Mouse (Mus musculus): Measurements from ENCODE around the gene Itpripl2. TPM values are rescaled to one million over a fixed set of nuclear protein-coding genes. Genes with fewer than 3 reads are reported as not detected.

The Itpripl2 gene
- polyA plus RNA-seq, 1 experiment: 8.9 TPM

DNA sequence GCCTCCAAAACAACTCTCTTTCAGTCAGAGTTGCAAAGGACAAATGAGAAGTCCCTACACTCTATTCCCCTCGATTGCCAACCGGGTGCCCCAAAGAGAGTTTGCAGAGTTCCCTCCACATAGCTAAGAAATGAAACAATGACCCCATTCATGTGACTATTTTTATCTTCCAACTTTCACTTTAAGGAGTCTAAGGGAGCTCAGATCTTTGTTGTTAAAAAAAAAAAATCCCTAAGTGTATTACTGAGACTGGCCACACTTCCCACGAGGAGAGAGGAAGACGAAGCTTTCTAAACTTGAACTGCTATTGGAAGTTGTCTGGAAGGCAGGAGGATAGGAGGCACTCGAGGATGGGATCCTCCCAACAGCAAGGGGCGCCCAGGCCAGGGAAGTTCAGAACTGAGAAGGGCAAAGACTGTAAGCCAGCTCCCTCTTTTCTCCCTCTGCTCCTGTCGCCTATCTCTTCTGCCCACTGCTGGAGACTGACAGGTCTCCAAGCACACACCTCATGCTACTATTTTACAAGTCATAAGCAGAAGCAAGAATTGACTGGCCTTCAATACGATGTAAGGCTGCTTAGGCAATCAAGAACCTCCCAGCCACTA, 3.6 kb downstream of the Itpripl2 start:
- DNase-seq (ENCODE audit: low read depth): no peak

DNA sequence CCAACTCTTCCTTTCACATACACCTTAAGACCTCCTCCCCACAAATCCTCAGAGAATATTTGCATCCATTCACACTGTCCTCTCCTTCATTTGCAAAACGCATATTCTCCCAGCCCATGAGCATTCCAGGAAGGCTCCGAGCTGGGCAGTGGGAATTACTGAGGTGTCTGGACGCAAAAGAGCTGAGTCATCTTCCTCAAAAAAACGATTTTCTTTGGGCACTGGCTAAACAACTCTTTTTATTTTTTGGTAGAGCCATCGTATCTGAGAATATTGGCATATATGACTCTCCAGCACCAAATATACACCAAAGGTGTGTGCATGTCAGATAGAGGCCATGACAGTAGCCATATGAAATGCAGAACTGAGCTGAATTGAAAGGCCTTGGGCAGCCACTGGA, 4.9 kb downstream of the Itpripl2 start:
- no peak for DNase-seq (ENCODE audit: low read depth)

DNA sequence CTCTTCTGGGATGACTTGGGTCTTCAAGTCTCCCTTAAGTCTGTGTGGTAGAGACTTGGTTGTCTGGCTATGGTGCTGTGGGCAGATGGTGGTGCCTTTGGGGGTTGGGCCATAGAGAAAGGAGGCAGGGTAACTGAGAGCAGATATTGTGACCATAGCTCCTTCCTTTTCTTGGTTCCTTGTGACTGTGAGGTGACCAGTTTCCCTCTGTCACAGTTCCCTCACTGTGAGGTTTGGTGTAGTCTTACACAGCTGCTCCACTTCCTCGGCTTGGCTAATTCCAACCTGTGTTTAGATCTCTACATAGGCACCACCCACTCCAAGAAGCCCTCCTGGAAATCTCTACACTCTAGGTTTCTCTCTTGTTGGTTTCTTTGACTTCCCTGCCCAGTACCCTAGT, 7.8 kb downstream of the Itpripl2 start:
- DNase-seq (ENCODE audit: low read depth): no peak

DNA sequence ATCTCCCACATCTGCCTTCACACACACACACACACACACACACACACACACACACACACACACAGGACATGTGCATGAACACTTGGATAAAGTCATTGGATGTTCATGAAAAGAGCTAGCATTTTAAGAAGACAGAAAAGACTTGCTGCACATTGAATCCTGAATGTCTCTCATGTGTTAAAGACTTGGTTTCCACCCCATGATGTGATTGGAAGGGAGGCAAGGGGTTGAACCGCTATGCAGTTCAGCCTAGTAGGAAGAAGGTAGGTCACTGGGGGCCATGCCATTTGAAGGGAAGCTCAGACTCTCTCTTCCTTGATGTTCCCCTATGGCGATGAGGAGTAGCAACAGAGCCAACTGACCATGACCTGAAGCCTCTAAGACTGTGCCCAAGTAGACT, 9.8 kb downstream of the Itpripl2 start:
- no peak for DNase-seq (ENCODE audit: low read depth)

DNA sequence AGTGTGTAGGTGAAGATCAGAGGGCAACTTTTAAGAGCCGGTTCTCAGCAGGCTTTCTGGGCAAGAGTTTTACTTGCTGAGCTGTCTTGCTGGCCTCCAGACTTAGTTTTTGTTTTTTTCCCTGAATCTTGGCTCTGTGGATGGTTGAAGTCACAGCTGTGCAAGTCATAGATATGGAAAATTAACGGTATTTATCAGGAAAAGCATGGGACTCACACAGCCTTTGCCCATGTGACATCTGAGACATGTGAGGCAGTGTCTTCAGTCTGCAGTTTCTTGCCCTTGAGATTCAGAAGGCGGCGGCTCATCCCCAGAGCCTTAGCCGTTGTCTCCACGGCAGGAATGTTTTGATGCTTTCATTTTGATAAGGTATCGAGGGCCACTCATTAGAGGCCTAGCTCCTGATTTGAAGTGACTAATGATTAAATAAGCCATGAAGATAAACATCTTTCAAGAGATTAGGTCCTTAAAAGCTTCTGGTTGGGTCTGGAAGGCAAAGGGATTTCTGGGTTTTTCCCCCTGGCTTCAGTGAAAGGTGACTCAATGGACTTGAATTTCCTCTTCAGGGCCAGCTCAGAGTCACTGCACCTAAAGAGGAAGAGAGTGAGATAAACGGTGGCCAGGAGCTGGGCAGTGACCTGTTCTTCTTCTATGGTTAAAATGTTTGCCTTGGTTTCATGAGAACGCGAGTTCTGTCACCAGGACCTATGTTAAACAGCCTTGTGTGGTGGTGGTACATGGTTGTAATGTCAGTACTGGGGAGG, 10.5 kb downstream of the Itpripl2 start:
- no peak for DNase-seq (ENCODE audit: low read depth)

DNA sequence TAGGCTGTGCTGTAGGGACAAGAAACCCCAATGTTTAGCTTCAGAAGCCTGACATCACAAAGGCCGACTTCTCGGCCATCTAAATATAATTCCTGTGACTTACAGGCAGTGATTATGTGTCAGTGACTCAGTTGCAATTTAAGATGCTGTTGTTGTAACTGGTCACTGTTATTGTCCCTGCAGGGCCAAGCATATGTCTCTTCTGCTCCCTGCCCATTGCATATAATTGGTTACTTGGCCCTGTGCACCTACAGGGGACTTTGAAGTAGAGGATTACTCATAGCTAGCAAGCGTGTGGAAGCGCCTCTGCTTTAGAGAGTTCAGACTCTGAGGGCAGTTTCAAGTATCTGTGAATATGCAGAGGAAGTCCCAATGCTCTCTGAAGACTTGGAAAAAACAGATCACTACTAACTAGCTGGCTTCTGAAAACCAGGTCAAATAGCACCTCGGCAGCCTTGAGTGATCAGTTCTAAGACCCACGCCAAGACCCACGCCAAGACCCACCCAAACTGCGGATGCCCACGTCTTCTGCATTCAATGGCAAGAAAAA, 11.5 kb downstream of the Itpripl2 start:
- no peak for DNase-seq (ENCODE audit: low read depth)

GRCm38 (mm10) chr7:118478835-118479312, 12.9 kb downstream of the Itpripl2 start:
- no peak for DNase-seq (ENCODE audit: low read depth)

- no peak for DNase-seq (ENCODE audit: low read depth)
These were observed 15.3 kb downstream of the Itpripl2 start for GRCm38 (mm10) chr7:118476428-118476827.

DNA sequence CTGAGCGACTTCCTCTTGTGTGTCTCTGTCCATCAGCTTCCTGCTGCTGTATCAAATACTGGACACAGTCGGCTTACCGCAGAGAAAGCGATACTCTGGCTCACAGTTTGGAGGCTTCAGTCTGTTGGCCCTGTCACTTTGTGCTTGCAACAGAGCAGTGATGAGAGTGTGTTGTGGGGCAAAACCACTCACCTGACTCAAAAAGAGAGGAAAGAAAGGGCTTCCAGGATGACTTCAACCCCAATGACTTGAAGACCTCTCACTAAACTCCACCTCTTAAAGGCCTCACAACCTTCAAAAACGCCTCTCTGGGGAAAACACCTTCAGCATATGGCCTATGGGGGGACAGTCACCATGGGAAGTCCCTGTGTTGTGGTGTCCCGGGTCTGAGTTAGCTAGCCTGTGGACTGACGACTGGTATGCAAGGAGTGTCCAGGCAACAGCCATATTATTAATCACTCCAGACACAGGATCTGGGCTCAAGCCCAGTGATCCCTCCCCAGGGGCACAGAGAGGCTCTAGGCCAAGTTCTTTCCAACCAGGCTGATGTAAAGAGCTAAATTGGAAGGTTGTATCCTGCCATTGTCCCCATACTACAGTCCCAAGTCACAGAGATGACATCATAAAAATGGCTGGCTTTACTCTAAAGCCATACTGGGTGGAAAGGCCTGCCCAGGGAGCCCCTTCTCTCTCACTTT, 16.6 kb downstream of the Itpripl2 start:
- DNase-seq (ENCODE audit: low read depth): no peak

GRCm38 (mm10) chr7:118472886-118473285, 18.9 kb downstream of the Itpripl2 start:
- no peak for DNase-seq (ENCODE audit: low read depth)

DNA sequence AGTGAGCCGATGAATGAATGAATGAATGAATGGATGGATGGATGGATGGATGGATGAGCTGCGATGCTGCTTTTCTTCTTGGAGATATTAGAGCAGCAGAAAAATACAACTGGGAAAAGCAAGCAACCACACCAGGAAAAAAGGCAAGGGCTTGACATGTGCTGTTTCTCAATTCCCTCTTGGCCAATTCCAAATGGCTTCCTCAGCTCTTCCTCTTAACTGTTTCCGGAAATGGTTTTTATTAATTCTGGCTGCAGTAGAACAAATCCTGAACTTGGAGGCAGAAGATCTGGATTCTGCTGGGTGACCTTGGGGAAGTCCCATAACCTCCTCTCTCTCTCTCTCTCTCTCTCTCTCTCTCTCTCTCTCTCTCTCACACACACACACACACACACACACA, 23.7 kb downstream of the Itpripl2 start:
- DNase-seq (ENCODE audit: low read depth): no peak

DNA sequence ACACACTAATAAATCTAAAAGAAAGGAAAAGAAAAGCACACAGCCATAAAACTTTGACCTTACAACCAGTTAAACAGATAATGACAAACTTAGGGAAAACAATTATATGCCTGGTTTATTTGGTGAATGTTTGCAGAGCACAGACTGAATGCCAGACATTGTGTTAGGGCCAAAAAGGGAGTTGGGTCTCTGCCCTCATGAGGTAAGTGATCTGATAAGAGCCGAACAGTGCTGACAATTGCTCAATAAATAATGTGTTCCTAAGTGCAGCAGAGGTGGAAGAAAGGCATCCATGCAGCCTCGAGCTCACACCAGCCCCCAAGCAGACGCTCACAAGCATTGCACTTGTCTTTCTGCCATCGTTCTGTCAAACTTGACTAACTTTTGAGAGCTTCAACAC, 27.3 kb downstream of the Itpripl2 start:
- DNase-seq (ENCODE audit: low read depth): no peak

GRCm38 (mm10) chr7:118462818-118463762, 28.7 kb downstream of the Itpripl2 start:
- no peak for DNase-seq (ENCODE audit: low read depth)

- no peak for DNase-seq (ENCODE audit: low read depth)
These were observed 30.2 kb downstream of the Itpripl2 start for GRCm38 (mm10) chr7:118461400-118462136.

- no peak for DNase-seq (ENCODE audit: low read depth)
These were observed 38.1 kb downstream of the Itpripl2 start for GRCm38 (mm10) chr7:118453722-118454121.

DNA sequence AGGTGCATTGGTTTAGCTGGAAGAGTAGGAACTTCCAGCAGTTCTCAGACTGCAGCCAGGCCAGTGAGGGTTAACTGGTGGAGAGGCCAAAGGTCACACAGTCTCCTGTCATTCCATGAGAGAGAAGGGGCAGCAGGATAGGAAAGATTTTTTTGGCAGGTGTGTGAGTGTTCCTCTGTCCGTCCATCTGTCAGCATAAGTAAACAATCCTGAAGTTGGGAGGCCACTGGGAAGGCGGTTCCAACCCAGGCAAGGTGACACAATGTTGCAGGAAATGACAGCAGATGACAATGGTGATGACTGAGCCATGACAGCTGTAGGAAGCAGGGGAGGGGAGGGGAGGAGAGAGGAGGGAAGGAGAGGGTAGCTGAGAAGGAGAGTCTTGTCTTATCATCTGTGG, 38.8 kb downstream of the Itpripl2 start:
- no peak for DNase-seq (ENCODE audit: low read depth)

- DNase-seq (ENCODE audit: low read depth): no peak
These were observed 43.4 kb downstream of the Itpripl2 start, which contains the start of gene Syt17 for GRCm38 (mm10) chr7:118448134-118448967. Gene Syt17, minus strand, starts transcription at chr7:118448222.

DNA sequence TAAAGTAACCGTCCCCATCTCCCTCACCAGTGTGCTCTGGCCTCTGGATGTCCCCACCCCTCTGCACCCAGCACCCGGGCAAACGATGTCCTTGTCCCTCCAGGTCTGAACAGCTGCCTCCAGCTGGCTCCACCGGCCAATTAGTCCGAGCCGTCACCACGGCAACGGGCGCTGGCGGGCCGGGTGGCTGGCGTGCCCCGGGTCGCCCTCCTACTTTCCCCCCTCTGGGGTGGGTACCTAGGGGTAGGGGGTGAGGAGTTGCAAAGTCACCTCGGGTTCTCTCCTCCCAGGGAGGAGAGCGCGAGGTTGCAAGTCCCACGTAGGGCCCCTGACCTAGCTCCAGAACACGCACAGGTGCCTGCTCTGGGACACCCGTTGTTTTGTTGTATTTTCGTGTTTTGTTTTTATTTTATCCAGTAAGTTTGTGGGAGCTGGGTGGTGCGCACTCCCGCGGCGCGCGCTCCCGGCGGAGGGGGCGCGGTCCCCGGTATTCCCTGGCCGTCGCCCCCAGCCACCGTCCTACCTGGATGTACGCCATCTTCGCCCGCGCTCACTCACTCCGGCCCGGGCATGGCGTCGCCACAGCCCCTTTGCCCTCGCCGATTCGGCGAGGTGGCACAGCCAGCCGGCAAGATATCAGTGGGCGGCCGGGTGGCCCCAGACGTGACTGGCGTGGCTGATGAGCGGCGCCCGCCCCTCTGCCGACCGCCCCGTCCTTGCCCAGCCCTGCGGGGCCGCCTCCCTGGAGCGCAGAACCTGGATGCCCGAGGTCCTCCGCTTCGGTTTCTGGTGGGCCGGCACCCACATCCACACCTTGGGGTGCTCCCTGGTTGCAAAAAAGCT, 44.3 kb downstream of the Itpripl2 start:
- no peak for DNase-seq (ENCODE audit: low read depth)

Data from gonadal fat pad, adult 2 months (tissue).